Mouse (Mus musculus): ENCODE measurements around the gene Cep128.

- TF ChIP-seq POLR2A (IDR thresholded peaks at IDR 0.05; ENCODE audit: insufficient read depth, low read depth, low read length) (no peak), CTCF (IDR thresholded peaks at IDR 0.05; ENCODE audit: insufficient read depth, low read depth, low read length) (no peak)
Measured at GRCm38 (mm10) chr12:91041363-91041762, 342.8 kb downstream of the Cep128 start.
